Mouse (Mus musculus): ENCODE results near the gene Otud6a.
"Not testable (repeated sequence)": the region's sequence is repeated elsewhere in the genome, so short reads cannot be mapped to it uniquely, and the experiment has no call there.

The Otud6a gene

DNA sequence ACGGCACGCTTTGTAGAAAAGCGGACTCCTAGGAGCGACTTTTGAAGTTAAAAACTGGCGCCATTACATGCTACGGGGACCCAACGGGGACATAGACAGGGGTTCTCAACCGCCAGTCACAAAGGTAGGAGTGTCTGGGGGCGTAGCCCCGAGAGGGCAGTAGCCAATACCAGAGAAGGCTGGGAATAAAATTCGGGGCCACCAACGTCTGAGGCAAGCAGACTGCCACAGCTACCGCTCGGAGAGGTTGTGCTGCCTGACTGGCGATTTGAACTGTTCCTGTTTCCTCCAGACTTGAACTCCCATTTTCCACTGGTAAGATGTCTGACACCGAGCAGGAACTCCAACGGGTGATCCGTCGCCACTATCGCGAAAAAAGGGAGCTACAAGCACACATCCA, at the start of gene Otud6a:
TSS of gene Otud6a (plus strand) at position 321 of the 400 bp plus-strand sequence.
- no peak for ATAC-seq (ENCODE audit: insufficient number of reproducible peaks, low FRiP score, low TSS enrichment)

DNA sequence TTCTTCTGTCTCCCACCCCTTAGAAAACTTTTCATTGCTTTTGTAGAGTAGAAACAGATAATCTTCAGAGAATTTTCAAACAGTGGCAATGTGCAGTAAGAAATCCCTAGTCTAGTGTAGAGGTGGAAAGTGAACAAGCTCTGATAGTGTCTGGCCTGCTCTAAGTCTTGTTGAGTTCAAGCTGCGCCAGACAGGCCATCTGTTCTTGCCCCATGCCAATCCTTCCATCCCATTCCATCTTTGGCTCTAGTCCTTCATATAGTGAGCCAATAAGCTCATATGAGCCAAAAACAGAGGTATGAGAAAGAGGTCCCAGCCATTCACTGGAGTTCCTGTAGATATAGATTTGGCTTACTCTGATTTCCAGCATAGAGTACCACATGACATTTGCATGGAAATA, 38.9 kb upstream of the Otud6a start:
- ATAC-seq (ENCODE audit: insufficient number of reproducible peaks, low FRiP score, low TSS enrichment) = peak; percentile 45; the same call in 1 of the 2 replicates

DNA sequence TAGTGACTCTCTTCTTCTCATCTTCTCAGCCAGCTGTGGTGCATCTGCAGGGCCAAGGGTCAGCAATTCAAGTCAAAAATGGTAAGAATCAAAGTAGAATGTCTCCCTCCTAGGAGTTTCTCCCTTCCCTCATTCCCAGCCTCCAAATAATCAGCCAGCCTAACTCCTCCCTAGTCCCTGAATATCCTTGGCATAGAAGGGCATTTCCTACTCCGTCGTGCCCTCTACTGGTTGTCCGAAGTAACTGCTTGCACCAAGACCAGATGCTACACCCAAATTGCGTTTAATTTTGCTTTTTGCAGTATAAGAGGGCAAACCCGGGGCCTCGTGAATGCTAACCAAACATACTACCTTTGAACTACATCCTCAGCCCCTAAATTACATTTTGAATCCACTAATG, 36.5 kb upstream of the Otud6a start:
- no peak for ATAC-seq (ENCODE audit: insufficient number of reproducible peaks, low FRiP score, low TSS enrichment)

GRCm38 (mm10) chrX:100394223-100394861, 34.5 kb upstream of the Otud6a start:
- ATAC-seq (ENCODE audit: insufficient number of reproducible peaks, low FRiP score, low TSS enrichment) = no peak

- no peak for ATAC-seq (ENCODE audit: insufficient number of reproducible peaks, low FRiP score, low TSS enrichment)
Observed at GRCm38 (mm10) chrX:100395026-100395425, 33.8 kb upstream of the Otud6a start.

GRCm38 (mm10) chrX:100400900-100401299, 27.9 kb upstream of the Otud6a start:
- no peak for ATAC-seq (ENCODE audit: insufficient number of reproducible peaks, low FRiP score, low TSS enrichment)

DNA sequence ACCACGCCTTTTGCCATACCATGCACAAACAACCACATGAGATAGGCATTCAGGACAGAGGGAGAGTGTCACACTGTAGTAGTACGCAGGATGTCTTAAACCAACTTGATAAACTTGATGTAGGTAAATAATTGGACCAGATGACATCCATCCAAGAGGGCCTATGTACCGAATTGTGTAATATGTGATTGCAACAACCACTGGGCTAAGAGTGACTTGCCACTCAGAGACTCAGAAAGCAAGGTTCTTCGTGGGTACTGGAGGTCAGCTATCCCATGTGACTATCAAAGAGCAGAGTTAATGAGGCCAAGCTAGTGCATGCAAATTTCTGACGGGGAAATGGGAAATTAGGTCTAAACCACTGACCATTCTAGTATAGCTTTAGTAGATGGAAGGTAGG, 27.2 kb upstream of the Otud6a start:
- ATAC-seq (ENCODE audit: insufficient number of reproducible peaks, low FRiP score, low TSS enrichment) = no peak

DNA sequence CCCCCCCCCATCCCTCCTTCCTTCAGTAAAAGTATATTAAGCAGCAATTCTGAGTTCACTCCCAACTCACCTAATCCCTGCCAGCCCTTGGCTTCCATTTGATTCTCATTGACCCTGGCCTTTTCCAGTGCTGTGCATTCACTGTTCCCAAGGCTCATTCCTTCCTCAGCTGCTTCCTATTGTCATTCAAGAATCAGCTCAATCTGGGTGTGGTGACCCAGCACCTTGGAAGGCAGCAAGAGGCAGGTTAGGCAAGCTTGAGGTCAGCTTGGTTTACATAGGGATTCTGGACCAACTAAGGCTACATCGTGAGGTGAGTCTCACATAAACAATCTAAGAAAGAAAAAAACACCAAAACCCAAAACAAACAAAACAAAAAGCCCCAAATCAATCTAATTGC, 19.6 kb upstream of the Otud6a start:
- ATAC-seq (ENCODE audit: insufficient number of reproducible peaks, low FRiP score, low TSS enrichment) = no peak

DNA sequence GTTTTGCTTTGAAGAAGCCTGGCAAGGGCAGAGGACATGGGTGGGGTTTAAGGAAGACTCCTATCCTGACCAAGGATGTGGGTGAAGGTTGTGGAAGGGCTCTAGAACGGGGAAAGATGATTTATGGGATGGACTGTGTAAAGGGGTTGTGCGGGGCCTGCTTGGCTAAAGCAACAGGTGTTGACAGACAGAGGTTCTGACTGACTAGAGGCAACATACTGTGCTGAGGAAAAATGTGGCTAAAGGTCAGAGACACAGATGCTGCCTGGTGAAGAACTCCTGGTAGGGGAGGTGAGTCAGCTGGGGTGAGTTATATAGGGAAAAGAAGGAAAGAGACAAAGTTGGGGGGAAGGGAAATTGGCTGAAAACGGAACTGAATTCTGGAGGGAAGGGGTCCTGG, 3.5 kb downstream of the Otud6a start:
- ATAC-seq (ENCODE audit: insufficient number of reproducible peaks, low FRiP score, low TSS enrichment) = no peak

DNA sequence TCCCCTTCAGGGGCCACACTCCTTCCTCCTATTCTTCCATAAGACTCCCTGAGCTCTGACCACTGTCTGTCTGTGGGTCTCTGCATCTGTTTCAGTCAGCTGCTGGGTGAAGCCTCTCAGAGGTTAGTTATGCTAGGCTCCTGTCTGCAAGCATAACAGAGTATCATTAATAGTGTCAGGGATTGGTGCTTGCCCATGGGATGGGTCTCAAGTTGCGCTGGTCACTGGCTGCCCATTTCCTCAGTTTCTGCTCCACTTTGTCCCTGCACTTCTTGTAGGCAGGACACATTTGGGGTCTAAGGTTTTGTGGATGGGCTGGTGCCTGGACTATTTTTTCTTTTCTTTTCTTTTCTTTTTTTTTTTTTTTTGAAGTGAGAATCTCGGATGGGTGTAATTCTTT, 13.8 kb downstream of the Otud6a start, which contains the start of gene Awat2:
TSS of gene Awat2 (minus strand) at position 101 of the 400 bp plus-strand sequence.
- not testable (repeated sequence) for ATAC-seq (ENCODE audit: insufficient number of reproducible peaks, low FRiP score, low TSS enrichment)

DNA sequence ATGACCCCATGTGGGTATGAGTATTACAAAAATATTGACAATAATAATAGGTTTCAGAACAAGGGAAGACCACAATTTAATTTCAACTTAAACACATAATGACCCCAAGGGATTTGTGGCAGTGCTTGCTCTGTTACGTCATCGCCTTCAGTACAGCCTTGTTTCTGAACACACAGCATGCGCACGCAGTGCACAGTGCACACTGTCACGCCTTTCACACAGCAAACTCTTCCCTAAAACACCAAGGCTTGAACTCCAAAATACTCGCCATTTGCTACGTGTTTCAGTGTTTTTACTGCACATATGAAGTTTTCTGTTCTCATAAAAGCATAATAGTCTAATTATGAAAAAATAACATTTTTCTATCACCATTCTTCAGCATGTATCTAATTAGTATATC, 14.7 kb downstream of the Otud6a start:
- ATAC-seq (ENCODE audit: insufficient number of reproducible peaks, low FRiP score, low TSS enrichment) = no peak

GRCm38 (mm10) chrX:100468047-100468446, 39.2 kb downstream of the Otud6a start:
- ATAC-seq (ENCODE audit: insufficient number of reproducible peaks, low FRiP score, low TSS enrichment) = no peak

- no peak for ATAC-seq (ENCODE audit: insufficient number of reproducible peaks, low FRiP score, low TSS enrichment)
Observed at GRCm38 (mm10) chrX:100470126-100470525, 41.3 kb downstream of the Otud6a start.

DNA sequence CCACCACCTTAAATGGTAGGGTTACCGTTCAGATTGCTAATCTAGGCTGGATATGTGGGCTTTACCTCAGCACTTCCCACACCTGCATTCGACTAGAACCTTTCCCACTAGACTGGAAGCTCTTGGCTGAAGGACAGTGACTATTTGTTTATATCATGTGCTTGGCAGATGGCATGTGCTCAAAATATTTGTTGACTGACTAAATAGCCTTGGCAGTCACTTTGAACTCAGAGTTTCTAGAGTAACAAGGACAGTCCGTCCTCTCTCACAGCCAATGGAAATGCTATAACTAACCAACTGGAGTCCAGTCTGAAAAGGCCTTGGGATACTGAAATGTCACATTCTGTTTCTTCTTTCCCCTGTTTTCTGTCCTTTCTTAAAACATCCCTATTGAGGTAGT, 42.7 kb downstream of the Otud6a start:
- no peak for ATAC-seq (ENCODE audit: insufficient number of reproducible peaks, low FRiP score, low TSS enrichment)

DNA sequence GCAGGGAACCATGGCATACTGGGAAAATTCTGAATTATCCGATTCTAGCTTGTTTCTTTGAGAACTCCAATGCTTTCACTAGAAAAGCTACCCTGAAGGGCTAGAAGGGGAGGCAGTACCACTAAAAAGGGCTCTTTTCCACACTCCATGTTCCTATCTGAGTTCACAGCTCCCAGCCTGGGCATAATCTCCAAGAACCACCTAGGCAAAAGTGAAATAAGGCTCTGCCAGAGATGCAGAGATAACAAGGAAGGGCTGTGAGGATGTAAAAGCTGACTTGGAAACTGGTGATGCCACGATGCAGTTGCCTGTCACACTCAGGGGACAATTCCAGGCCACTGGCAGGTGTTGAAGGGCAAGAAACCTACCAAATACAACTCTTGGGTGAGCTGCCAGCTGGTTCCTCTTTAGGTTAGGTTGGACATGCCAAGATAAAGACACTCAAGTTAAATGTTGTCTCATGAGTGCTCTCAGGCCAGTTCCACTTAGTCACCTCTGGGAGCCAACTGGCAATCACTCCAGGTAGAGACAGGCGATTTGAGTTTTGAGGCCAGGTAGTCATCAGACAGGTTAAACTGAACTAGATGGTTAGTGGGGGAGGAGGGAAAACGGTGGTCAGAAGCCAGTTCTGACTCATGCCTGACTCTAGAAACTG, 46.9 kb downstream of the Otud6a start:
- ATAC-seq (ENCODE audit: insufficient number of reproducible peaks, low FRiP score, low TSS enrichment) = no peak

Data from cerebellum, adult (tissue).